Mouse (Mus musculus) MEL (cell line): ENCODE data around the gene Il31. TPM values are rescaled to one million over a fixed set of nuclear protein-coding genes. Genes with fewer than 3 reads are reported as not detected.

ENCODE experiments used
- DNase-seq: peaks from one replicate; pipeline ENCODE4 v3.0.0; 2011; ENCODE audit warnings: low read depth, low spot score
- H3K27ac ChIP-seq: 2 replicates; pipeline ENCODE4 v1.5.1; 2012; ENCODE audit warnings: low read depth, mild to moderate bottlenecking, control low read depth, low read length, moderate library complexity; ENCODE audit not compliant: control insufficient read depth
- H3K27me3 ChIP-seq, 2 experiments: fragments of 150-350 bp in 1 of 2; sonication (generic) in 1 of 2; 2 replicates each; pipeline ENCODE4 v1.6.1; 2012; ENCODE audit warnings: low read length in 2 of 2, mild to moderate bottlenecking in 2 of 2, improper control_type of control experiment in 1 of 2, moderate library complexity in 1 of 2; ENCODE audit not compliant: insufficient read depth in 2 of 2, control insufficient read depth in 1 of 2
- H3K36me3 ChIP-seq, 2 experiments: 2 replicates each; pipeline ENCODE4 v1.6.1; 2012 to 2014; ENCODE audit warnings: low read length in 2 of 2, improper control_type of control experiment in 1 of 2, inconsistent platforms in 1 of 2, mild to moderate bottlenecking in 1 of 2; ENCODE audit not compliant: insufficient read depth in 2 of 2, control insufficient read depth in 1 of 2
- H3K4me1 ChIP-seq, 2 experiments: fragments of 150-350 bp in 1 of 2; sonication (generic) in 1 of 2; 2 replicates each; pipeline ENCODE4 v1.6.1; 2012; ENCODE audit warnings: low read length in 2 of 2, improper control_type of control experiment in 1 of 2, mild to moderate bottlenecking in 1 of 2; ENCODE audit not compliant: insufficient read depth in 2 of 2, control insufficient read depth in 1 of 2
- H3K4me3 ChIP-seq, 2 experiments: fragments of 150-350 bp in 1 of 2; sonication (generic) in 1 of 2; 2 replicates each; pipeline ENCODE4 v1.5.1; 2012; ENCODE audit warnings: low read depth in 2 of 2, low read length in 2 of 2, mild to moderate bottlenecking in 2 of 2, moderate library complexity in 2 of 2, control low read depth in 1 of 2, improper control_type of control experiment in 1 of 2; ENCODE audit not compliant: control insufficient read depth in 1 of 2, insufficient read depth in 1 of 2
- H3K79me2 ChIP-seq: 2 replicates; pipeline ENCODE4 v1.6.1; 2012; ENCODE audit warnings: mild to moderate bottlenecking, low read length, moderate library complexity; ENCODE audit not compliant: control insufficient read depth, poor library complexity, insufficient read depth
- H3K9ac ChIP-seq: 2 replicates; pipeline ENCODE4 v1.6.1; 2012; ENCODE audit warnings: low read depth, mild to moderate bottlenecking, control low read depth, low read length, moderate library complexity; ENCODE audit not compliant: control insufficient read depth, poor library complexity, severe bottlenecking
- H3K9me3 ChIP-seq: fragments of 150-350 bp; sonication (generic); replicated peaks from 2 replicates; pipeline ENCODE4 v1.6.1; 2012; ENCODE audit warnings: mild to moderate bottlenecking, low read length, improper control_type of control experiment, moderate library complexity; ENCODE audit not compliant: insufficient read depth
- BHLHE40 ChIP-seq: IDR thresholded peaks from 2 replicates; pipeline ENCODE4 v1.6.1; 2012; ENCODE audit warnings: low read depth, mild to moderate bottlenecking, inconsistent platforms, low read length, improper control_type of control experiment, borderline replicate concordance
- CHD2 ChIP-seq: IDR thresholded peaks from 2 replicates; pipeline ENCODE4 v1.6.1; 2011; ENCODE audit warnings: low read length, improper control_type of control experiment
- EP300 ChIP-seq, 2 experiments: IDR thresholded peaks; 2 replicates each; pipeline ENCODE4 v1.6.1; 2011; ENCODE audit warnings: improper control_type of control experiment in 2 of 2, low read length in 2 of 2, low read depth in 1 of 2, mild to moderate bottlenecking in 1 of 2
- ETS1 ChIP-seq: IDR thresholded peaks from 2 replicates; pipeline ENCODE4 v1.6.1; 2012; ENCODE audit warnings: low read depth, mild to moderate bottlenecking, inconsistent platforms, low read length, improper control_type of control experiment, moderate library complexity
- GABPA ChIP-seq: IDR thresholded peaks from 2 replicates; pipeline ENCODE4 v1.6.1; 2012; ENCODE audit warnings: low read depth, mild to moderate bottlenecking, inconsistent platforms, low read length, improper control_type of control experiment, moderate library complexity
- HCFC1 ChIP-seq: IDR thresholded peaks from 2 replicates; pipeline ENCODE4 v1.6.1; 2012; ENCODE audit warnings: low read depth, mild to moderate bottlenecking, inconsistent platforms, low read length, improper control_type of control experiment, moderate library complexity
- JUND ChIP-seq: IDR thresholded peaks from 2 replicates; pipeline ENCODE4 v1.6.1; 2011; ENCODE audit warnings: low read depth, mild to moderate bottlenecking, improper control_type of control experiment, low read length
- KAT2A ChIP-seq: conservative IDR thresholded peaks from 2 replicates; pipeline ENCODE4 v1.6.1; 2012; ENCODE audit warnings: low read depth, low read length, improper control_type of control experiment, inconsistent platforms
- MAFK ChIP-seq: IDR thresholded peaks from 2 replicates; pipeline ENCODE4 v1.6.1; 2011; ENCODE audit warnings: low read depth, mild to moderate bottlenecking, low read length, improper control_type of control experiment, borderline replicate concordance
- MAZ ChIP-seq: IDR thresholded peaks from 2 replicates; pipeline ENCODE4 v1.6.1; 2012; ENCODE audit warnings: low read depth, mild to moderate bottlenecking, inconsistent platforms, low read length, improper control_type of control experiment
- MEF2A ChIP-seq: IDR thresholded peaks from 2 replicates; pipeline ENCODE4 v1.6.1; 2014; ENCODE audit warnings: low read depth, mild to moderate bottlenecking, inconsistent platforms, low read length, improper control_type of control experiment; ENCODE audit not compliant: poor library complexity, insufficient replicate concordance, severe bottlenecking; ENCODE audit errors: extremely low read depth
- MXI1 ChIP-seq: IDR thresholded peaks from 2 replicates; pipeline ENCODE4 v1.6.1; 2011; ENCODE audit warnings: mild to moderate bottlenecking, low read depth, low read length, improper control_type of control experiment
- NRF1 ChIP-seq: IDR thresholded peaks from 2 replicates; pipeline ENCODE4 v1.6.1; 2014; ENCODE audit warnings: low read depth, mild to moderate bottlenecking, inconsistent platforms, low read length, improper control_type of control experiment, moderate library complexity; ENCODE audit not compliant: poor library complexity, insufficient read depth, severe bottlenecking
- POLR2A ChIP-seq, 2 experiments: IDR thresholded peaks; 2 replicates each; pipeline ENCODE4 v1.6.1; 2011 to 2012; ENCODE audit warnings: low read length in 2 of 2, mild to moderate bottlenecking in 2 of 2, control low read depth in 1 of 2, improper control_type of control experiment in 1 of 2, low read depth in 1 of 2, moderate library complexity in 1 of 2; ENCODE audit not compliant: control insufficient read depth in 1 of 2, insufficient read depth in 1 of 2, poor library complexity in 1 of 2
- POLR2AphosphoS2 ChIP-seq: IDR thresholded peaks from 2 replicates; pipeline ENCODE4 v1.6.1; 2011; ENCODE audit warnings: low read length, improper control_type of control experiment
- RAD21 ChIP-seq: IDR thresholded peaks from 2 replicates; pipeline ENCODE4 v1.6.1; 2011; ENCODE audit warnings: mild to moderate bottlenecking, low read depth, low read length, improper control_type of control experiment
- RCOR1 ChIP-seq: IDR thresholded peaks from 2 replicates; pipeline ENCODE4 v1.6.1; 2012; ENCODE audit warnings: low read depth, mild to moderate bottlenecking, inconsistent platforms, low read length, improper control_type of control experiment
- SMC3 ChIP-seq: IDR thresholded peaks from 2 replicates; pipeline ENCODE4 v1.6.1; 2011; ENCODE audit warnings: low read depth, low read length, improper control_type of control experiment
- TAL1 ChIP-seq: IDR thresholded peaks from 2 replicates; pipeline ENCODE4 v1.6.1; 2012; ENCODE audit warnings: mild to moderate bottlenecking, inconsistent platforms, low read length, moderate library complexity, mixed read lengths
- TCF12 ChIP-seq: IDR thresholded peaks from 2 replicates; pipeline ENCODE4 v1.6.1; 2014; ENCODE audit warnings: low read depth, mild to moderate bottlenecking, inconsistent platforms, low read length, improper control_type of control experiment, moderate library complexity
- ZC3H11A ChIP-seq: IDR thresholded peaks from 2 replicates; pipeline ENCODE4 v1.6.1; 2012; ENCODE audit warnings: low read depth, mild to moderate bottlenecking, inconsistent platforms, low read length, improper control_type of control experiment
- ZKSCAN1 ChIP-seq: IDR thresholded peaks from 2 replicates; pipeline ENCODE4 v1.6.1; 2012; ENCODE audit warnings: low read depth, mild to moderate bottlenecking, inconsistent platforms, low read length, improper control_type of control experiment, moderate library complexity
- polyA plus RNA-seq, 2 experiments: library from polyadenylated mRNA; stranded (reverse) in 1 of 2; unstranded in 1 of 2; fragments of >175 nt in 1 of 2; fragments of >200 nt in 1 of 2; gene quantifications; 2 replicates each; pipeline versions ENCODE4 v1.2.1 to v1.2.4; 2012; ENCODE audit warnings: low replicate concordance in 2 of 2, low read depth in 1 of 2; ENCODE audit not compliant: insufficient read length in 2 of 2, insufficient read depth in 1 of 2, missing spikeins in 1 of 2
- total RNA-seq: library from RNA; depleted of rRNA; stranded (reverse); fragments of 300-350 nt; gene quantifications from 2 replicates; pipeline ENCODE4 v1.2.3, GENCODE M21; 2012

Il31 gene
- total and polyA plus RNA-seq, 3 experiments: not detected

- Histone ChIP-seq H3K27me3 (no peaks in the 10 kb centered on the region), H3K9ac (no peak overlapping the region; the same call in 1 of the 2 replicates), H3K36me3 (peaks cover 0 to 9% of the 10 kb centered on the region in 2 experiments; a peak in 2 of 4 replicates), H3K4me3 (peak overlapping the region; percentile 62 to 78), H3K9me3 (no peaks in the 10 kb centered on the region)
- DNase-seq: peak; percentile 38
- no peak for TF ChIP-seq RAD21
- no peak for TF ChIP-seq EP300 (IDR thresholded peaks at IDR 0.05; ENCODE audit: low read depth in 1 of 2, low read length in 2 of 2)
- TF ChIP-seq, all 39 proteins: peak for 0
- H3K79me2 ChIP-seq: no peaks in the 10 kb centered on the region
- H3K4me1 ChIP-seq: peaks cover 3 to 19% of the 10 kb centered on the region in 2 experiments
- no peak overlapping the region for H3K27ac ChIP-seq
Measured at GRCm38 (mm10) chr5:123508921-123509320, 19.6 kb upstream of the Il31 start.

GRCm38 (mm10) chr5:123507936-123508723 is 18.8 kb upstream of the Il31 start:
- Histone ChIP-seq H3K9ac (peak overlapping the region; percentile 49), H3K4me3 (peak overlapping the region; percentile 62 to 78), H3K27ac (no peak overlapping the region), H3K4me1 (peaks cover 3 to 19% of the 10 kb centered on the region in 2 experiments), H3K79me2 (no peaks in the 10 kb centered on the region), H3K27me3 (no peaks in the 10 kb centered on the region), H3K9me3 (no peaks in the 10 kb centered on the region), H3K36me3 (peaks cover 0 to 9% of the 10 kb centered on the region in 2 experiments; a peak in 2 of 4 replicates)
- peak; percentile 94 for DNase-seq
- TF ChIP-seq TCF12 (no peak), POLR2A (IDR thresholded peaks at IDR 0.05; ENCODE audit: control insufficient read depth in 1 of 2, insufficient read depth in 1 of 2, low read depth in 1 of 2, low read length in 2 of 2, poor library complexity in 1 of 2) (0 out of 4 replicates have a peak, but pooled peaks of 1 of the 2 experiments have one; percentile 20), MXI1 (no peak)

- Histone ChIP-seq H3K4me3 (peak overlapping the region; percentile 60 to 77), H3K27me3 (no peaks in the 10 kb centered on the region), H3K79me2 (no peaks in the 10 kb centered on the region), H3K36me3 (no peaks in the 10 kb centered on the region), H3K27ac (peak overlapping the region; percentile 11; the same call in 1 of the 2 replicates), H3K9me3 (no peaks in the 10 kb centered on the region)
- DNase-seq: peak; percentile 53
- TF ChIP-seq POLR2AphosphoS2 (no peak), RCOR1 (no peak), ETS1 (no peak), EP300 (IDR thresholded peaks at IDR 0.05; ENCODE audit: low read depth in 1 of 2, low read length in 2 of 2) (no peak), GABPA (no peak), RAD21 (no peak), ZC3H11A (peak; percentile 42; the same call in 1 of the 2 replicates), SMC3 (no peak), TAL1 (no peak), KAT2A (no peak), NRF1 (peak; percentile 73), HCFC1 (peak; percentile 52), ZKSCAN1 (no peak), MAFK (no peak), CHD2 (no peak), MEF2A (no peak), JUND (no peak), BHLHE40 (no peak), MAZ (peak; percentile 74; the same call in 1 of the 2 replicates), TCF12 (0 out of 2 replicates have a peak, but pooled peaks have one; percentile 16)
- TF ChIP-seq, all 39 proteins: peak for 5
- Histone ChIP-seq H3K9ac (peak overlapping the region; percentile 58), H3K4me1 (peaks cover 0 to 4% of the 10 kb centered on the region in 2 experiments; a peak in 1 of 4 replicates)
Measured at GRCm38 (mm10) chr5:123501973-123502372, 12.7 kb upstream of the Il31 start.
